Mouse (Mus musculus): Measurements from ENCODE around the gene Gm21698. TPM values are rescaled to one million over a fixed set of nuclear protein-coding genes. Genes with fewer than 3 reads are reported as not detected.

Gm21698 gene
- not detected for polyA plus RNA-seq (2014; fragmentation: Illumina TruSeq; extraction: RNeasy Lipid Tissue Mini Kit (QIAGEN cat#74804); ENCODE audit: low read depth, low replicate concordance)

DNA sequence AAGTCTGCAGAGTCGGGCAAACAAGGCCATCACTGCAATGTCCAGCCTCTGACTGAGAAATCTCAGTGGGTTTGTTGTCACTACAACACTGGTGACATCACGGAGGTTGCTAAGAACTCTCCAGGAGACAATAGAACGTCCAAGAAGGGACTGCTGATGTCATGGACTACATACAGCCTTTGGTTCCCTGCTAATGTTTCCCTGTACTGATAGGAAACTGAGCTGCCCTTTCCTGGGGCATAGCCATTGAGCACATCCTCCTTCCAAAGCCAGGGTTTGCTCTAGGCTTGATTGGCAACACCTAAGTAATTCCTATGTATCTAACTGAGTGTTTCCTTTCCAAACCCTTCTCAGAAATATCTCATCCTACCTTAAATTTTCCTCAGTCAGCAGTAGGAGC lies at the start of gene Gm21698:
Gene Gm21698 (minus strand): TSS at position 101 of the 400 bp plus-strand sequence.

GRCm38 (mm10) chr5:26022816-26023215 lies 34.4 kb upstream of the Gm21698 start, which contains the start of gene Gm5862:
Gene Gm5862 (minus strand): TSS chr5:26022916.

DNA sequence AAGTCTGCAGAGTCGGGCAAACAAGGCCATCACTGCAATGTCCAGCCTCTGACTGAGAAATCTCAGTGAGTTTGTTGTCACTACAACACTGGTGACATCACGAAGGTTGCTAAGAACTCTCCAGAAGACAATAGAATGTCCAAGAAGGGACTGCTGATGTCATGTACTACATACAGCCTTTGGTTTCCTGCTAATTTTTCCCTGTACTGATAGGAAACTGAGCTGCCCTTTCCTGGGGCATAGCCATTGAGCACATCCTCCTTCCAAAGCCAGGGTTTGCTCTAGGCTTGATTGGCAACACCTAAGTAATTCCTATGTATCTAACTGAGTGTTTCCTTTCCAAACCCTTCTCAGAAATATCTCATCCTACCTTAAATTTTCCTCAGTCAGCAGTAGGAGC lies 16.2 kb upstream of the Gm21698 start, which contains the start of gene Gm1979:
Gene Gm1979 (minus strand): TSS at position 101 of the 400 bp plus-strand sequence.

DNA sequence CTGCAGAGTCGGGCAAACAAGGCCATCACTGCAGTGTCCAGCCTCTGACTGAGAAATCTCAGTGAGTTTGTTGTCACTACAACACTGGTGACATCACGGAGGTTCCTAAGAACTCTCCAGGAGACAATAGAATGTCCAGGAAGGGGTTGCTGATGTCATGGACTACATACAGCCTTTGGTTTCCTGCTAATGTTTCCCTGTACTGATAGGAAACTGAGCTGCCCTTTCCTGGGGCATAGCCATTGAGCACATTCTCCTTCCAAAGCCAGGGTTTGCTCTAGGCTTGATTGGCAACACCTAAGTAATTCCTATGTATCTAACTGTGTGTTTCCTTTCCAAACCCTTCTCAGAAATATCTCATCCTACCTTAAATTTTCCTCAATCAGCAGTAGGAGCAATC lies 15.9 kb downstream of the Gm21698 start, which contains the start of gene Gm21680:
Gene Gm21680 (minus strand): TSS at position 101 of the 400 bp plus-strand sequence.

GRCm38 (mm10) chr5:25954317-25954716 lies 34.1 kb downstream of the Gm21698 start, which contains the start of gene Gm21671:
Gene Gm21671 (minus strand): TSS chr5:25954417.

GRCm38 (mm10) chr5:25942281-25942680 lies 46.2 kb downstream of the Gm21698 start, which contains the start of gene Gm21663:
Gene Gm21663 (minus strand): TSS chr5:25942381.

Other genes starting within 250 kb of the Gm21698 start
- 0.40 TPM for gene Actr3b, start 228.7 kb downstream of the Gm21698 start, polyA plus RNA-seq (2014; fragmentation: Illumina TruSeq; extraction: RNeasy Lipid Tissue Mini Kit (QIAGEN cat#74804); ENCODE audit: low read depth, low replicate concordance)
- gene Gm21663, start 46.3 kb downstream of the Gm21698 start, polyA plus RNA-seq (2014; fragmentation: Illumina TruSeq; extraction: RNeasy Lipid Tissue Mini Kit (QIAGEN cat#74804); ENCODE audit: low read depth, low replicate concordance) = not detected
- gene Gm21671, start 34.2 kb downstream of the Gm21698 start, polyA plus RNA-seq (2014; fragmentation: Illumina TruSeq; extraction: RNeasy Lipid Tissue Mini Kit (QIAGEN cat#74804); ENCODE audit: low read depth, low replicate concordance) = not detected
- gene Gm21680, start 16.0 kb downstream of the Gm21698 start, polyA plus RNA-seq (2014; fragmentation: Illumina TruSeq; extraction: RNeasy Lipid Tissue Mini Kit (QIAGEN cat#74804); ENCODE audit: low read depth, low replicate concordance) = not detected
- gene Gm1979, start 16.1 kb upstream of the Gm21698 start, polyA plus RNA-seq (2014; fragmentation: Illumina TruSeq; extraction: RNeasy Lipid Tissue Mini Kit (QIAGEN cat#74804); ENCODE audit: low read depth, low replicate concordance) = not detected
- not detected for gene Gm5862, start 34.3 kb upstream of the Gm21698 start, polyA plus RNA-seq (2014; fragmentation: Illumina TruSeq; extraction: RNeasy Lipid Tissue Mini Kit (QIAGEN cat#74804); ENCODE audit: low read depth, low replicate concordance)
- not detected for gene Speer4a, start 50.9 kb upstream of the Gm21698 start, polyA plus RNA-seq (2014; fragmentation: Illumina TruSeq; extraction: RNeasy Lipid Tissue Mini Kit (QIAGEN cat#74804); ENCODE audit: low read depth, low replicate concordance)
- not detected for gene Gm7347, start 69.9 kb upstream of the Gm21698 start, polyA plus RNA-seq (2014; fragmentation: Illumina TruSeq; extraction: RNeasy Lipid Tissue Mini Kit (QIAGEN cat#74804); ENCODE audit: low read depth, low replicate concordance)
- gene Gm10471, start 100.6 kb upstream of the Gm21698 start, polyA plus RNA-seq (2014; fragmentation: Illumina TruSeq; extraction: RNeasy Lipid Tissue Mini Kit (QIAGEN cat#74804); ENCODE audit: low read depth, low replicate concordance) = not detected
- gene 5031410I06Rik, start 116.7 kb upstream of the Gm21698 start, polyA plus RNA-seq (2014; fragmentation: Illumina TruSeq; extraction: RNeasy Lipid Tissue Mini Kit (QIAGEN cat#74804); ENCODE audit: low read depth, low replicate concordance) = not detected
- gene Gm10220, start 132.8 kb upstream of the Gm21698 start, polyA plus RNA-seq (2014; fragmentation: Illumina TruSeq; extraction: RNeasy Lipid Tissue Mini Kit (QIAGEN cat#74804); ENCODE audit: low read depth, low replicate concordance) = not detected